ENCODE assay signal across 9 mouse cellular contexts in genomic region chr7:128671952-128672351, GRCm38 (mm10).
DNase-seq lines count a peak whose midpoint lies in the region; ATAC-seq lines count a peak whose summit lies in the region.
"Had no signal": no experiment of that assay in that cellular context is flagged by ENCODE, and none has a peak within 500 bp of the region (broad histone marks: within the 10 kb centered on the region; RNA-seq: fewer than 3 reads in every experiment).

No protein-coding gene starts in this region.

- no peak overlapping the region for H3K9ac ChIP-seq in embryonic facial prominence, embryonic 12.5 days
- no peak overlapping the region for H3K9ac ChIP-seq in hindbrain, embryonic 11.5 days (ENCODE audit: low read depth, low read length)
- peak overlapping the region; percentile 56; the same call in 1 of the 2 replicates for H3K9ac ChIP-seq in liver, embryonic 12.5 days
- H3K9ac ChIP-seq: limb, embryonic 15.5 days had no signal

- H3K36me3 ChIP-seq in embryonic facial prominence, embryonic 12.5 days, result no peaks in the 10 kb centered on the region
- H3K36me3 ChIP-seq in hindbrain, embryonic 11.5 days (ENCODE audit: control insufficient read depth, insufficient read depth, low read length), result no peaks in the 10 kb centered on the region
- H3K36me3 ChIP-seq in liver, embryonic 12.5 days, result peaks cover 28% of the 10 kb centered on the region

- no peak overlapping the region for H3K27ac ChIP-seq in embryonic facial prominence, embryonic 12.5 days
- peak overlapping the region; percentile 88 for H3K27ac ChIP-seq in hindbrain, embryonic 11.5 days (ENCODE audit: low read depth, low read length)
- peak overlapping the region; percentile 91 for H3K27ac ChIP-seq in liver, embryonic 12.5 days

- WGBS in embryonic facial prominence, embryonic 12.5 days, result 20% methylated on average over 8 of the region's 8 CpGs
- WGBS in hindbrain, embryonic 11.5 days, result 10% methylated on average over 8 of the region's 8 CpGs
- 19% methylated on average over 8 of the region's 8 CpGs for WGBS in liver, embryonic 12.5 days (ENCODE audit: insufficient replicate concordance)

- DNase-seq in ES-CJ7 (ENCODE audit: low read depth, low spot score) (peak; percentile 61), R1 (ENCODE audit: low read depth, low spot score) (peak; percentile 73)
- peak; percentile 54 for DNase-seq in hindbrain, embryonic 11.5 days (ENCODE audit: low spot score)
- DNase-seq in right cerebral cortex, postnatal 25 days, result peak; percentile 59
- no peak for DNase-seq in kidney, adult 9 months

- ATAC-seq in embryonic facial prominence, embryonic 12.5 days (ENCODE audit: insufficient number of reproducible peaks, insufficient read depth, low FRiP score, low TSS enrichment), result no peak
- ATAC-seq in hindbrain, embryonic 11.5 days (ENCODE audit: low FRiP score), result peak; percentile 87
- ATAC-seq in liver, embryonic 12.5 days, result peak; percentile 33
- ATAC-seq in activated CD4-positive, CD25-positive, alpha-beta regulatory T cell, adult 4 months, result no peak

- H3K4me1 ChIP-seq in embryonic facial prominence, embryonic 12.5 days, result peaks cover 9% of the 10 kb centered on the region
- no peaks in the 10 kb centered on the region; the same call in none of the 2 replicates for H3K4me1 ChIP-seq in hindbrain, embryonic 11.5 days (replicated peaks; ENCODE audit: control insufficient read depth, insufficient read depth, low read length)
- peaks cover 57% of the 10 kb centered on the region for H3K4me1 ChIP-seq in liver, embryonic 12.5 days

- no peak overlapping the region for H3K4me3 ChIP-seq in embryonic facial prominence, embryonic 12.5 days
- H3K4me3 ChIP-seq in hindbrain, embryonic 11.5 days (ENCODE audit: low read depth, low read length), result no peak overlapping the region
- H3K4me3 ChIP-seq in liver, embryonic 12.5 days, result peak overlapping the region; percentile 42
- H3K4me3 ChIP-seq: limb, embryonic 15.5 days had no signal

- peak overlapping the region; percentile 26; the same call in 1 of the 2 replicates for H3K4me2 ChIP-seq in embryonic facial prominence, embryonic 12.5 days (replicated peaks)
- peak overlapping the region; percentile 22; the same call in 1 of the 2 replicates for H3K4me2 ChIP-seq in hindbrain, embryonic 11.5 days (replicated peaks; ENCODE audit: low read depth, low read length)
- peak overlapping the region; percentile 73 for H3K4me2 ChIP-seq in liver, embryonic 12.5 days
- H3K4me2 ChIP-seq: limb, embryonic 15.5 days had no signal

- H3K27me3 ChIP-seq in embryonic facial prominence, embryonic 12.5 days, result no peaks in the 10 kb centered on the region
- H3K27me3 ChIP-seq in hindbrain, embryonic 11.5 days (ENCODE audit: control insufficient read depth, insufficient read depth, low read length), result no peaks in the 10 kb centered on the region
- H3K27me3 ChIP-seq in liver, embryonic 12.5 days (replicated peaks), result no peaks in the 10 kb centered on the region
- H3K27me3 ChIP-seq: limb, embryonic 15.5 days had no signal

- no peaks in the 10 kb centered on the region for H3K9me3 ChIP-seq in embryonic facial prominence, embryonic 12.5 days
- no peaks in the 10 kb centered on the region for H3K9me3 ChIP-seq in hindbrain, embryonic 11.5 days (ENCODE audit: control insufficient read depth, low read length)
- H3K9me3 ChIP-seq in liver, embryonic 12.5 days (replicated peaks), result no peaks in the 10 kb centered on the region
- H3K9me3 ChIP-seq: limb, embryonic 15.5 days had no signal

Comparison
In these comparisons a context has a peak if more than half of its experiments do, and no peak if none do; other contexts are left out.
1. ATAC-seq: peak in hindbrain, embryonic 11.5 days (single experiment) and liver, embryonic 12.5 days (single experiment); none in embryonic facial prominence, embryonic 12.5 days (single experiment) and activated CD4-positive, CD25-positive, alpha-beta regulatory T cell, adult 4 months (single experiment).
2. H3K4me2 ChIP-seq: peak in every context shown above with its lines; median percentile 73 in liver, embryonic 12.5 days; 26 in embryonic facial prominence, embryonic 12.5 days; 22 in hindbrain, embryonic 11.5 days.